Mouse (Mus musculus): Measurements from ENCODE around the gene Card19.

Card19 gene

DNA sequence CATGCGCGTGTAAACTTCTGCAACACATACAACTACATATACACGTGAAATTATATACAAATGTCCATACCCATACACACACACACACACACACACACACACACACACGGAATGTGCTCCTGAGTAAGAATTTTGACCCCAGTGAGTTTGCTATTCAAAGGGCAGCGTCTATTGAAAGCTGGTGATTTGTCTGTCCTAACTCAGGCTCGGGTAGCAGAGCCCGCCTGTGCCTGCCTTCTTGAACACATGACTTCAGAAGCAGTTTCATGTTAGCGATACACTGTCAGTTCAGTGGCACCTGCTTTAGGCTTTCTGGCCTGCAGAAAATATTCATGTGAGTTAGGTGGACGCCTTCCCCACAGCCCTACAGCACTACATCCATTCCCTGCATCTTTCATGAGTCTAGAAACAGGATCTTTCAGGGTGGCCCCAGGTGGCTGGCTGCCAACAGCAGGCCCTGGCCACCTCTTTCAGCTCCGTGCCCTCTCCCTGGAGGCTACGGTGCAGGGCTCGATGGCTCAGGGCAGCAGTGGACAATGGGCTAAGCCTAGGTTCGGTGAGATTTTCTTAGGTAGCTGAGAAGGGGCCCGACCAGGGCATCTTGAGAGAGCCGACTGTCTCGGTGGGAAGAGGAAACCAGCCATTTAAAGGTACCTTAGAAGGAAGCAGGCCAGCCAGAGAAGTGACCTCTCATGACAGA is 23.5 kb downstream of the Card19 start:
- DNase-seq, result no peak

DNA sequence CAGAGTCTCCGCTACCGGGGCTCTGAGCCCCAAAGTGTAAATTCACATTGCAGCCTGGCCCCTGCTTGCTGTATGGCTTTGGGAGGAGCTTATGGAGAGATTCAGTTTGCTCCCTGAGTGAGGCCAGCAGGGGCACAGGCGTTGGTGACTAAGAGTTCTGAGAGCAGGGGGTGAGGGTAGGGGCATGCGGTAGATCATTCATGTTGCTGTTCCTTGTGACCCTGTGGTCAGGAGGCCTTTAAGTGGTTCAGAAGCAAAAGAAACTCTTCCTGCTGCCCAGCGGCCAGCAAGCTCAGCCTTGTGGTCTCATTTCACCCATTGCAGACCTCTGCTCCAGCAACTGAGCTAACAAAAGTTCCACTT is 24.2 kb downstream of the Card19 start:
- no peak for DNase-seq

DNA sequence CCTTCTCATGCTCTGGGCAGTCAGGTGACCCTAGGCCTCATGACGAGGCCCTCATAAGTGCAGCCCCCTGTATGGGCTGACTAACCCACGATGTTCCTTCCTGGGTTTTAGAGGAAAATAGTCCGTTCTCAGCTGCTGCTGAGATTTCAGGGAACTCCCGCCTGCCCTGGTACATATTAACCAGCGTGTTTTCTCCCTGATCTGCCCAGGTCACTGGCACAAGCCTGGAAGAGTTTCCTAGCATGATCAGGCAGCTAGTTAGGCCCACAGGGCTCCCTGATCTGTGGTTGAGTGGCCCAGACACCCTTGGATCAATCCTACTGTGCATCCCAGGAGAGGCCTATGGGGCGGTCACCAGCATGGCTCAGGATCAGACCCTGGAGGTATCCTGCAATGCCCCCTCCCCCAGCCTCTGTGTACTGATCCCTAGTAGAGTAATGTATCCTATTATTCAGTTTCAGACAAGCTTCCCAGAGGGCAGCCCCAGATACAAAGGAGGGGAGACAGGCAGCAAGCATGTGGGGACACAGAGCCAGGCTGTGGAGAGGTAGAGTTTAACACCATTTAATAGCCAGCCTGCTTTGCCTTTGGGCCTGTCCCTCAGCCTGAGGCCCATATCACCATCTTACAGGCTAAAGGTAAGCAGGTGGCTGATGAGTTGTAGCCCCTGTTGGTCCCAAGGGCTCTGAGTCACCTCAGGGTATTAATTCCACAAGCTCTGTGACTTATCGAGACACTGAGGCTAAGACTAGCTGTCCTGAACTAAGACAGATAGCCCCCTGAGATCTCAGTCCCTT is 24.8 kb downstream of the Card19 start:
- DNase-seq, result no peak

DNA sequence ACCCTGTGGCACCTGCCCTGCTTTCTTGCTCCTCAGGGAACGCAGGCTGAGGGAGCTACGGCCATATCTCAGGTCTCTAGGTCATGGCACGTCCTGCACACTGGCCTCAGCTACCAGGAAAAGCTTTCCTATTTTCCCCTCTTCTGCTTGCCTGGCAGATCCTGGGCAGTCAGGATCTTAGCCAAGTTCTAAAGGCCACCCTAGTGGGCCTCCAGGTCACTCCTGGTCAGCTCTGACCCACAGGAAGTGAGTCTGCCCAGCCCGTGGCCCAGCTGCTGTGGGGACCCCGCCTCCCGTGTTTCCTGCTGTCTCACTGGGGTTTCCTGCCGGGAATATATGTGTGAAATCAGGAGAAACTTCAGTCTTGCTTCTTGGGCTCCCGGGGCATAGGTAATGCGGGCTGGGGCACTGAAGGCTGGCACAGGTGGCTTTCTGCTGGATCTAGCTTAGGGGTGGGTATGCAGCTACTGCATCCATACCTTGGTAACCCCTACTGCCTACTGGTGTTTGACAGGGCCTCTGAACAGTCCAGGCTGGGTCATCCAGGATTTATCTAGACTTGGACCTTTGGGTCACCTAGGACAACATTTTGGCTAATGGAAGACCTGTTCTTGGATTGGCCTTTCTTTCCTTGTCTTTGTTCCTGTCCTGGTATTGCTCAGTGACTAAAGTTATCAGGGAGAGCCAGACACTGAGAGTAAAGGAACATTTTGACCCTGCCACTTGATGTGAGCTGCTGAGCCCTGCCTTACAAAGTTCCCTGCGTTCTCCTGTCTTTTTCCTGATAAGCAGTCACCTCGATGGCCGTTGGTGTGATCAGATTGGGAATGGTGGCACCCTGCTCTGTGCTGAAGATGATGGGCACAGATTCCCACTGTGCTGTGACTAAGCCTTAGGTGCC is 25.6 kb downstream of the Card19 start:
- DNase-seq, result no peak

DNA sequence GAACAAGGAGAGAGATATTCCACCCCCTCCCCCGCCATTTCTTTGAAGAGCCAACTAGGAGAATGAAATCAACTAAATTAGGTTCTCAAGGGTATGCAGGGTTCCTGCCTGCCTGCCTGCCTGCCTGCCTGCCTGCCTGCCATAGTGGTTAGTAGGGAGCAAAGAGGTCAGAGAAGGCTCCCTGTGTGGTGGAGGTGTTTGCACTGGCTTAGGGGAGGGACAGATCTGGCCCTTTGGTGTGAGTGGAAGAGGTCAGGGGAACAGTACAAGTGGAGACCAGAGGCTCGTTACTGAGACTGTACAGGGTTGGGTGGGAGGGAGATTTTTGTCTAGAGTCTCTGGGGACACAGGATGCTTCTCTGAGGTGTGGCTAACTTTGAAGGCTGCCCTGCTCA is 26.9 kb downstream of the Card19 start:
- no peak for DNase-seq

DNA sequence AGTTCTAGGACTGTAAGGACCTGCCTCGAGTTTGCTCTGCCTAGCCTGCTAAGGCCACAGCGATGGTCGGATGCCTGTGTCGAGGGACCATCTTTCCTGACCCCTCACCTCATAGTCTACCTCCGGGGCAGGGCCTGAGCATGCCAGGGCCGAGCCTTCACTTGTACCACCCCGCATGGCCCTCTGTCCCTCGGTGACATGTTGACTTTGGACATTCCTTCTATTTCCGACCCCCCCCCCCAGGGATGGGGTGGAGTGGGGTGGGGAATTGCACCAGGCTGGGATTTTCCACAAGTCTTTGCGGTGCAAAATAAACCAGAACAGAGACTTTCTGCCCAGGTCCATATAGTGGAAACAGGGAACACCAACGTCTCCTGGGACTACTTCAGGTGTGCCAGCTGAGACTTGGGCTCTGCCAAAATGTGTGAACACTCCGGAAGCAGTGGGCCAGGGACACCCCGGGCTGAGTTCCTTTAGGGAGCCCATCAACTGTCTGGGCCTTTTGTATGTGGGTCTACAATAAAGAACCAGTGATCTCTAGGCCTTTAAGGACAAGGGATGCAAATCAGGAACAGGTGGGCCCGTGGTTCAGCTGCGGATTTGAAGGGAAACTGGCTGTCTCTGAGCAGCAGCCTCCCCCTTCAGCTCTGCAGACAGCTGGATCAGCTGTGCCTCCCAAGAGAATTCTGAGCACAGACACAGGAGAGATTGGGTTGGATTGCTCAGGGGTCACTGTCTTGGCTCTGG is 27.4 kb downstream of the Card19 start:
- DNase-seq, result no peak

DNA sequence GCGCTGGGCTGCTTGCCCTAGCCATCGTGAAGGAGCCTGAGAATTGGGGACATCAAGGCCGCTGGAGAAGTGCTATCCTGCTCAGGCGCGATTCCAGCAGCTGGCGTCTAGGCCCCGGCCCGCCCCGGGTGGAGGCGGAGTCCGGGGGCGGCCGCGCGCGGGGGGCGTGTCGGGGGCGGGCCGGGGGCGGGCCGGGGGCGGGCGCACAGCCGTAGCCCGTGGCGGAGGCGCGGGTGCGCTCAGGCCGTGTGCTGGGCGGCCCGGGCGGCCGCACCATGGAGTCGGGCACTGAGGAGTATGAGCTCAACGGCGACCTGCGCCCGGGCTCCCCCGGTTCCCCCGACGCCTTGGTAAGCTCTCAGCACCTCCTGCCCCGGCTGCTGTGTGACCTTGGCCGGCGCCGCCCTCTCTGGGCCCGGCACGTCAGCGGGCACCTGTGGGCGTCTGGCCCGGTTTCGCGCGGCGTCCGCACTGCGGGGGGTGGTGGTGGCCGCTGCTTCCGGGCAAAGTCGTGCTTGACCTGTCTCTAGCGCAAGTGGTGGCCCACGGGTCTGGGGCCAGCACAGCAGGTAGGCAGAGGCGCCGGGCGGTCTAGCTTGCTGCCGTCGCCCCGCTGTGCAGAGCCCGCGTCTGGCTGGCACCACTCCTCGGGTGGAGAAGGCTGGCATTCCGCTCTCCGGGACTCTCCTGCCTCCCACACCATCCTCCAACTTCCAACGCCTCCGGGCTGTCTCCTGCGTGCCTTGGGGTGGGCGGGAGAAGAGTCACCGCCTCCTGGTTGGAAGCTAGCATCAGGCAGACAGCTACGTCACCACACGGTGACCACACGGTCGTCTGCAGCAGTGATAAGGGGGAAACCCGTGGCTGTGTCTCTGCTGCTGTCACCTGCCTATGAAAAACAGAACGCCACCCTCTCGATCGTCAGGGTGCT is 28.3 kb downstream of the Card19 start, which contains the start of gene Ninj1:
Gene Ninj1, plus strand, starts transcription at position 198 of the 931 bp plus-strand sequence.
- peak; percentile 82 for DNase-seq

DNA sequence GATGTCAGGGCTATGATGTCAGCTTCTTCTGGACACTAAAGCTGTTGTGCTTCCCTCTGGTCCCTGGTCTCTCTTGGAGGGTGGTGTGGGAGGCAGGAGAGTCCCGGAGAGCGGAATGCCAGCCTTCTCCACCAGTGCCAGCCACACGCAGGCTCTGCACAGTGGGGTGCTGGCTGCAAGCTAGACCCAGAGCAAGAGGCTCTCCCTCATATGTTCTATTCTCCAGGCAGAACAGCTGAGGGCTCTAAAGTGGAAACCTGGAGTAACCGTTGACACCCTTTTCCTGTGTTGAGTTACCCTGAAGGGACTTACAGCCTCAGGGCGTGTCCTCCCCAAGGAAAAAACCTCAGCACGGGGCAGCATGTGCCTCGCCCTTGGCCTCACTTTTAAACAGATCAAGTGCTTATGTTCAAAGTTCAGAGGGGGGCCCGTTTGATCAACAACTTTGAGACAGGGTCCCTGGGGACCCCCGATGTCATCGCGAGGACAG is 29.0 kb downstream of the Card19 start:
- no peak for DNase-seq

DNA sequence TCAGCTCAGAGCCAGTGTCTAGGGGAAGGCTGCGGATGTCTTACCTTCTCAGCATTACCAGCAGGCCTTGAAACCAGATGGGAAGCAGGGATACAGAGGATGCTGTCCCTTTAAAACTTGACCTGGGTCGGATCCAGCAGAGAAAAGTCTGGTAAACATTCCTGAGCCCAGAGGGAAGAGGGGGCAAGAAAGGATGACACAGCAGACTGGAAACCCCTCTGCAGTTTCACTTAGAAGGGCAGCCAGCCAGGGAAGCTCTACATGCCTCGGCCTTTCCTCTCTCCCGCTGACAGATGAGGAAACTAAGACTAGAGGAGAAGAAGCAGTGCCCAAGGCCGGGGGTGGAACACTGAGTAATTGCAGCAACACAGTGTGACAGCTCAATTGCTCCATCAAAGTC is 32.2 kb downstream of the Card19 start:
- DNase-seq, result no peak

DNA sequence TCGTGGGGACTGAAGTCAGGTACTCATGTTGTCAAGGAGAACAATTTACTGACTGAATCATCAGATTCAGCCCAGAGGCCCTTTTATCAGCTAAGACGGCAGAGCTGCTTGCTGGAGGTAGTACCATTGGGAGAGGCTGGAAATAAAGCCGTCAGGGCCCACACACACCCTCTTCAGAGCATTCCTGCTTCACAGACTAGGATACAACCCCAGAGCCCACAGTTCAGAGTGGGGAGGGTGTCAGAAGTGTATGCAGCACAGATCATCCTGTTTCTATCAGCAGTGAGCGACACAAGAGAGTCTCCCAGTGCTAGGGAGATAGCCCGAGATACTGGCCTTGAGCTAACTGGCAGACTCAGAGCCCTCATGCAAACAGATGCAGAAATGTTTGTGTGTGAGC is 32.7 kb downstream of the Card19 start:
- no peak for DNase-seq

DNA sequence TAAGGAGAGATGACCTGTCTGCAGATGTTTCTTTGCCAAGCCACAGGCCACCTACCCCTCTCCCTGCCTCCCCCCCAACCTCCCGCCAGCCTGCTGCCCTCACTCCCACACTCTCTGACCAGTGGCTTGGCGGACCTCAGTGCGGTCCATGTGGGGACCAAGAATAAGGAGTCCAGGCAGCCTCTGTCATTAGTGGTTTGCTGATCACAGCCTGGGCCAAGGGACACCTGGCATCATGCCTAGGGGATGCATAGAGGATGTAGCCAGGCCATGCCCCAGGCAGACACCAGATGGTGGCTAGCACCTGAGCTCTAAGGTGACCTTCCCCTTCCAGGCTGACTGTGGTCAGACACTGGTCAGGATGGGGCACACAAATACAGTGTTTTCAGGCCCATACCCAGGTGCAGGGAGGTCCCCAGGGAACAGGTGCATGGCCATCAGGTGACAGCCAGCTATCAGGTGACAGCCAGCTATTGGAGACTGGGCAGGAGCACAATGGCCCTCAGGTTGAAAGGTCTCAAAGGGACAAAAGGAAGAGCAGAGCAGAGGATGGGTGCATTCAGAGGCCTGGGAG is 34.3 kb downstream of the Card19 start:
- no peak for DNase-seq

DNA sequence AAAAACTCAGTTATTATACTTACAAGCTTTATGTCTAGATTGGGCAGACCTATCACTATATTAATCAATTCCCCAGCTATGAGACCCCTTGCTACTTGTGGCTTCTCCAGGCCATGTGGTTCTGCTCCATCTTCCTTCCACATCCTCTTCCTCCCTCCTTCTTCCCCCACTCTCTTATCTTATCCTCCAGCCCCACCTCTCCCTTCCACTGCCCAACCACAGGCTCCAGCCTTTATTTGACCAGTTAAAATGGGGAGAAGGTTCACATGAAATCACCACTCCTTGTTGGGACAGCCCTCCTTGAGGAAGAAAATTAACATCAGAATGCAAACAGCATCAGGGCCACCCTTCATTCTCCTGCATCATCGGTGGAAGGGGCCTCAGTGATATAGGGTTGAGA is 35.1 kb downstream of the Card19 start:
- DNase-seq, result no peak

DNA sequence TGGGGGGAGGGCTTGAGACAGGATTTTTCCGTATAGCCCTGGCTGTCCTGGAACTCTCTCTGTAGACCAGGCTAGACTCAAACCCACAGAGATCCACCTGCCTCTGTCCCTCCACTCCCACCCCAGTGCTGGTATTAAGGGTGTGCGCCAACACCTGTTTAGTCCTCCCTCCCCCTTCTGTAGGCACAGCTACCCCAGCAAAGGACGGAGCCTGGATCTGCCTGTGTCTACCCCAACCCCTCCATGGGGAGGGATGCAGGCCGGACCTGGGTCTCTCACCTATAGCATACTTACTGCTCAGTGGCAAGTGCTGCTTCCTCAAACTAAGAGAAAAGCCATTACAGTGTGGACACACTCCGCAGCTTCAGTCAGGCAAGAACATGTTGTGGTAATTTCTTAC is 35.6 kb downstream of the Card19 start:
- no peak for DNase-seq

DNA sequence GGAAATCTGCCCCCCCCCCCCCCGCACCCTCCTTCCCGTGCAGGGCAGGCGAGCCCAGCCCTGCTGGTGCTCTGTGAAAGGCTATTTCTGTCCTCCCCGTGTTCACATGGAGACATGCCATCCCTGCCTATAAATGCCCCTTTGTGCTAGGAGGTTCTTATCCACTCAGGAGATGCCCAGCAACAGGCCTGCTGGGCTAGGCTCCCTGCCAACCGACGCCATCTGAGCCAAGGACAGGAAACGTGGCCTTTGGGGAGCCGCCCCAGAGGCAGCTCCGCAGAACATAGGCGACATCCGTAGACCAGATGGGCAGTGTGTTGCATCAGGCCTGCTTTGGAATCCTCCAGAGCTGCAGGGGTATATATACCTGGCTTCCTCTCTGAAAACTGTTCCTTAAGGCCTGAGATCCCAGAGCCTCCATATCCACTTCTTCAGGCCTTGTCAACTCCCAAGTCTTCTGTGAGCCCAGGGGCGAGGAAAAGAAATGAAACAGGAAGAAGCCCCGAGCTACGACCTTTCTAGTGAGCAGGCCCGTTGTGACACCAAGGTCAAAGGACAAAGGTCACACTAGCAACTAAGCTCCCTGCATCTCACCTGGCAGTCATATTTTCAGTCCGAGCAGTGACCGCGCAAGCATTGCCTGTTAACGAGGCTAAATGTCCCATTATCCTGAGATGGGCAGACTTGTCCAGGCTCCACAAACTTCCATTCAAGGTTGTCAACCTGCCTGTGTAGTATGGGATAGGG is 36.8 kb downstream of the Card19 start:
- DNase-seq, result peak; percentile 75

DNA sequence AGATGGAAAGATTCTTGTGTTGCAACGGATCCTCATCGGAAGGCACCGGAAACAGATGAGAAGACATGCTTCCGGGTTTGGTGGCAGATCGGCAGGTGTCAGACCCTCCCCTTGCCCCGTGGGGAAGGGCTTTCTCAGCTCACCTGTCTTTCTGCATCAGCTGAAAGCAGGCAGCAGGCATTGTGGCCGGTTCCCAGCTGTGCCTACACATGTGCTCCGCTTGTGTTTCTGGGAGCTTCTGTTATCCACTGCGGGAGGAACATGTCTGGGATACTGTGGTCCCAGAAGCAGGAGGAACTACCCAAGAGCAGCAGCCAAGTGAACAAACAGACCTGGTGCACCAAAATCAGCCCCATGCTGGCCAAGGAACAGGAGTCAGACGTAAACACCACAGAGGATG is 40.3 kb downstream of the Card19 start:
- no peak for DNase-seq

DNA sequence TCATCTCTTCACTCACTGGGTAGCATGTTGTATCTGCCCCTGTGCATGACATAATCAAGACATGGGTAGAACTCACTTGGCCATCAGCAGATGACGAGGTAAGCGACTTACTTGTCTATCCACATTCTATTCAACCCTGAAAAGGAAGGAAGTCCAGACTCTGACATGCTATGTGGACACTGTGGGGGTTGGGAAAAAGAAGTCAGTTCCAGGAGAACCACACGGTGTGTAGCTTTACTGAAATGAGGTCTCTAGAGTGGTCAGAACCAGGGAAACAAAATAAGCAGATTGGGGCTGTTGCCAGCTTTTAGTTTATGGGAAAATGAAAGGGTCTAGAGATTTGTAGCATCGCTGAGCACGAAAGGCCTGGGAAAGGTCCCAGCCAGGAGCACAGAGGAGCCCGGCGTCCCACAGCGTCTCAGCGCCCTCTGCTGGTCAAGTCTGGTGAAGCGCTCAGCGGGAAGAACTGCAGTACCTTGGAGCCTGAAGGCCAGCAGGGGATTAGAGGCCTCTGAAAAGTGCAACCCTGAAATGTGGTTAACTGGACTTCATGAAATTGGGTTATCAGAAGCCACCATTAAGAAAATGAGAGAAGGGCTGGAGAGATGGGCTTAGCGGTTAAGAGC is 42.8 kb downstream of the Card19 start:
- DNase-seq, result peak; percentile 86

DNA sequence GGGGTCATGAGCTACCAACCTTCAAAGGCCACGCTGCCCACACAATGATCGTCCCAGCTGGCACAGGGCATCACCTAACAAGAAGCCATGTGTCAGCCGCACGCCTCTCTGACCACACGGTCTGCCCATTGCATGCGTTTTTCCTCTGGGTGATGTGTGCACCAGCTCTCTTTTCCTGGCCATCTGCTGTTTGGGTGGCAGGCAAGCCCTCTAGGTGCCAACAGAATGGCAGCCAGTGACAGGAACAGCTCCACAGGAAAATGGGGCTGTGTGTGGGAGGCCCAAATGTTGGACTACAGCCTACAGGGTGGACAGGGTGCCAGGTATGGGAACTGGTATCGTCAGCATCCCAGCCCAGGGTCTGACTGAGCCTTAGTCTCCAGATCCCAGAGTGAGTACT is 43.5 kb downstream of the Card19 start:
- peak; percentile 85 for DNase-seq

DNA sequence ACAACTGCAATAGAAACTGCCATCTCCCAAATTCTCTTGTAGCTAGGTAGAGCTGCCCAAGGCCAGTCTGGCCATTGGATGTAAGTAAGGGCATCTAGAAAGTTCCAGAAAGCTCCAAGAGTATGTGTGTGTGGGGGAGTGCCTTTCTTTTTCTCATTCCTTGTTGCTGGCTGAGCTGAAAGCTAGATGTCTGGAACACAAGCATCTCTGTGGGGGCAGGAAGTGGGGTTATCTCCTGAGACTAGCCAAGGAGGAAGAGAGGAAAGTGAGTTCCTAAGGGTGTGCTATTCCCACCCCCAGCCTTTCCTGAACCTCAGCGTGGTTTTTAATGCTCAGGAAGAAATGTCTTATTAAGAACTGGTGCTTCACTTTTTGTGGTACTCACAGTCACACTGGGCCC is 44.1 kb downstream of the Card19 start:
- peak; percentile 19 for DNase-seq

DNA sequence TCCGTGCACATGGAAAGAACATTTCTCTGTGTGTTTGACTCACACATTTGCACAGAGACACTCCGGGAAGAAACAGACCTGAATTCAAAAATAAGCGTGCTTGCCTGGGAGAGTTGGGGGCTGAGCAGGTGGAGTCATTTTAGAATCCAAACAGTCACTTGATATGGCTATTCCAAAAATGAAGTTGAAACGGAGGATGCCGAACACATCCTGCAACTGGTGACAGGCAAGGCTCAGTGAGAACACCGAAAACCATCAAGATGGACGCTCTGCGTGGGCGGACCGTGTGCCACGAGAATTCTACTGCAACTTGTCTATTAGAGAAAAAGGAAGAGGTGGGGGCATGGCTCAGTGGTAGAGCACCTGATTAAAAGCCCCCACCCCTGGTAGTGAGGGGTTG is 45.2 kb downstream of the Card19 start:
- peak; percentile 49 for DNase-seq

All from right cerebral cortex, adult 18-20 months (tissue).